Mouse (Mus musculus) left cerebral cortex, postnatal 14 days (tissue): ENCODE results near the gene Sertad3. TPM values are rescaled to one million over a fixed set of nuclear protein-coding genes. Genes with fewer than 3 reads are reported as not detected.

Source experiments
- DNase-seq, 2 experiments: peaks; one replicate each; pipeline ENCODE4 v3.0.0; 2021 to 2022; ENCODE audit warnings: low spot score in 2 of 2, mixed read lengths in 1 of 2
- intact Hi-C: fragments of 180-260 bp; cut with DNase I; formaldehyde crosslinking; loops from one replicate; pipeline ENCODE4 v1.15.1; 2025
- total RNA-seq, 2 experiments: library from RNA; stranded (reverse); gene quantifications; 2 replicates each; pipeline ENCODE4 v1.2.3; 2021

Gene Sertad3
- total RNA-seq, 2 experiments from 2014 or later, result 3.0 to 3.1 TPM

DNA sequence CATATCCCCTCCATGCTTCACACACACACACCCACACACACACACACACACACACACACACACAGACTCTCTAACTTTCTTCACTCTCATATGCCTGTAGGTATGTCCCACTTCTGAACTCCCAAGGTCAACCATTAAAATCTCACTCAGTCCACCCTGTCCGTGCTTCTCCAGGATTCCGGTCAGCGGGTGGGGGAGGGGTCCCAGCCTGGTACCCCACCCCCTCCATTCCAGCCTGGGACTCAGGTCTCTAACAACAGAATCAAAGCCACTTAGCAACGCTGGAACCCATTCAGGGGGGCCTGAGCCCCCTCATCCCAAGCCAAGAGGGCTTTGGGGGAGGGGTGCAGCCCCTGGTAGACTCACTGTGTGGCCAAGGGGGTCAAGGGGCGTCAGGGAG is 49.4 kb downstream of the Sertad3 start, which contains the start of gene Hipk4:
Gene Hipk4, plus strand, starts transcription at position 301 of the 400 bp plus-strand sequence.
- no peak for DNase-seq
- intact Hi-C loops, result no loop called here

DNA sequence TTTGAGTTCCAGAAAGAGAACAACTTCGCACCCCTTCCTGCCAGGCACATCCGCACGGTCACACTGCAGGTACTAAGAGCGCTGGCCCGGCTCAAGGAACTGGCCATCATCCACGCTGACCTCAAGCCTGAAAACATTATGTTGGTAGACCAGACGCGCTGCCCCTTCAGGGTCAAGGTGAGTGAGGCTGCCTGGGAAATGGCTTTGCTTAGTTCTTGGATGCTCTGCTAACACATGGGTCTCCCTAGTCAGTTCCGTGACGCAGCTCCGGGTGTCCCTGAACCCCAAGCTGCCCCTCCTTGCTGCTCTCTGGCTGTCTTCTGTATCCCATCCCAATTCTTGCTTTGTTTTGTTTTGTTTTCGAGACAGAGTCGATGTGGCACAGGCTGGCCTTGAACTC is 50.2 kb downstream of the Sertad3 start:
- intact Hi-C loops, result no loop called here
- no peak for DNase-seq

DNA sequence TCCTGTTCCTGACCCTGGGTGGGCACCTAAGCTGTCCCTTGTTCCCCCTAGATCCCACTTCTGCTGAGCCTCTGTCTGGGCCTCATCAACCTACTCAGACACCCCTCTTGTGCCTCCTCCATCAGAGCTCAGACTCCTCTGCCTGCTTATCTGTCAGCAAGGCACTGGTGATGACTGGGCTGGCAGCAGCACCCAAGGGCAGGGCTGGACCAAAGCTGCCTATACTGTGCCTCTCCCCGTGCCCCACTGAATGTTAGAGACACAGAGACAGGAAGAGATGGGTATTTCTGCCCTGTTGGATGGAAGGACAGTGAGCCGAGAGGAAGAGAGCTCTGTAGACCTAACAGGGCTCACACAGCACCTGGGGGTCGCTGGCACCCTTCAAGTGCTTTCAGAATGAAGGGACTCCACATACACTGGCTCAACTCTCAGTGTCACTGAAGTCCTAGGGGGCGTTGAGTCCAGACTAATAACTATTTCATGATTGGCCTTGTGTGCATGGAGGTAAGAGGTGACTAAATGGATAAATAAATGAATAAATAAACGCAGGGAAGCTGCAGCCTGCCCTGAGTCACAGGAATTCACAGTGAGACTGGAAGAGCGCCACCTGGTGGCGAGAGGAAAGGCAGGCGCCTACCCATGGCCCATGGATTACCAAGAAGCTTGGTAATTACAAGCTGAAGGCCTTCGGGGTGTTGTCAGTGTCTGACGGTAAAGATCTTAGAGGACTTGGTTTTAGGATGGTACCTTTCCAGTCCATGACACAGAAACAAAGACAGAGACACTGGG is 52.7 kb downstream of the Sertad3 start:
- DNase-seq, result peak; percentile 87 to 89
- intact Hi-C loops, result no loop called here

Other genes starting within 250 kb of the Sertad3 start
- gene Itpkc, start 245.1 kb upstream of the Sertad3 start, total RNA-seq, result 1 to 10 TPM; 7.3 to 8.0 TPM
- 10 to 100 TPM; 31.2 to 34.8 TPM for gene Coq8b, start 240.7 kb upstream of the Sertad3 start, total RNA-seq
- 100 to 1,000 TPM; 134 to 139 TPM for gene Numbl, start 215.3 kb upstream of the Sertad3 start, total RNA-seq
- gene Ltbp4, start 136.1 kb upstream of the Sertad3 start, total RNA-seq, result 10 to 100 TPM; 62.5 to 62.6 TPM
- gene Shkbp1, start 117.7 kb upstream of the Sertad3 start, total RNA-seq, result 10 to 100 TPM; 22.2 to 27.4 TPM
- not detected for gene Gm20479, start 116.3 kb upstream of the Sertad3 start, total RNA-seq
- 100 to 1,000 TPM; 128 to 132 TPM for gene Sptbn4, start 26.1 kb upstream of the Sertad3 start, total RNA-seq
- gene Blvrb, start 25.8 kb upstream of the Sertad3 start, total RNA-seq, result 10 to 100 TPM; 11.7 to 13.0 TPM
- 10 to 100 TPM in 1 of 2 experiments, 1 to 10 TPM in 1; 8.7 to 12.9 TPM for gene Sertad1, start 13.1 kb downstream of the Sertad3 start, total RNA-seq
- under 1 TPM; 0.57 to 0.66 TPM for gene Prx, start 25.6 kb downstream of the Sertad3 start, total RNA-seq
- not detected for gene Hipk4, start 49.5 kb downstream of the Sertad3 start, total RNA-seq
- gene Pld3, start 79.5 kb downstream of the Sertad3 start, total RNA-seq, result 100 to 1,000 TPM; 805 to 820 TPM
- gene 2310022A10Rik, start 79.5 kb downstream of the Sertad3 start, total RNA-seq, result 10 to 100 TPM; 24.5 to 27.8 TPM
- 100 to 1,000 TPM; 114 to 147 TPM for gene Akt2, start 117.8 kb downstream of the Sertad3 start, total RNA-seq
- 100 to 1,000 TPM; 158 to 159 TPM for gene Ttc9b, start 180.1 kb downstream of the Sertad3 start, total RNA-seq
- 100 to 1,000 TPM; 228 to 233 TPM for gene Map3k10, start 200.8 kb downstream of the Sertad3 start, total RNA-seq
- gene Zfp607b, start 215.6 kb downstream of the Sertad3 start, total RNA-seq, result 1 to 10 TPM; 8.0 to 8.1 TPM